Mouse (Mus musculus) heart, adult 18-20 months (tissue): Measurements from ENCODE around the gene Cdh13. TPM values are rescaled to one million over a fixed set of nuclear protein-coding genes. Genes with fewer than 3 reads are reported as not detected.

Source experiments
- DNase-seq, 2 experiments: peaks; one replicate each; pipeline ENCODE4 v3.0.0; 2021 to 2022; ENCODE audit warnings: mixed read lengths in 1 of 2
- long read RNA-seq, 2 experiments: library from polyadenylated mRNA; stranded (forward); transcript quantifications; one replicate each; pipeline ENCODE4 v2.0.0; 2021
- total RNA-seq, 2 experiments: library from RNA; stranded (reverse); gene quantifications; 2 replicates each; pipeline ENCODE4 v1.2.3; 2021

The Cdh13 gene
- total RNA-seq = 100 to 1,000 TPM; 159 to 168 TPM
- long read RNA-seq, experiment 1, partial matches to known transcripts = 104 of 163 reads
- long read RNA-seq, experiment 1, other reads (novel, unspliced or antisense) = 59 of 163 reads
- long read RNA-seq, experiment 2, partial matches to known transcripts = 54 of 95 reads
- long read RNA-seq, experiment 2, other reads (novel, unspliced or antisense) = 41 of 95 reads

DNA sequence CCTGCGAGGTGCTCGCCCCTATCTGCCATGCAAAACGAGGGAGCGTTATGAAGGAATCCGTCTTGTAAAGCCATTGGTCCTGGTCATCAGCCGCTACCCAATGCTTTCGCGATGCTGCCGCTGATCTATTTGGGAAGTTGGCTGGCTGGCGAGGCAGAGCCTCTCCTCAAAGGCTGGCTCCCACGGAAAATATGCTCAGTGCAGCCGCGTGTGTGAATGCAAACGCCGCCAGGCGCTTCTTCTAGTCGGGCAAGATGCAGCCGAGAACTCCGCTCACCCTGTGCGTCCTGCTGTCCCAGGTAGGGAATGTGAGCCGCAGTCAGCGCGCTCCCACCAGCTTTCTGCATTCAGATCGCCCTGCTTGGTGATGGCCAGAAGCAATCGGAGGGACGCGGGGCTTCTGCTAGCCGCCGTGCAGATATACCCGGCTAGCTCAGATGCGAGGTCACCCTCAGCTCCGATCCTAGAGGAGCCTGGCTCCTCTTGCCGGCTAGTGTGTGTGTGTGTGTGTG, at the start of gene Cdh13:
Gene Cdh13 (plus strand): TSS at position 134 of the 512 bp plus-strand sequence.
- peak; percentile 64 to 71 for DNase-seq

- DNase-seq = no peak
These were observed 47.9 kb upstream of the Cdh13 start for GRCm38 (mm10) chr8:118235626-118236025.

GRCm38 (mm10) chr8:118237150-118237620, 46.3 kb upstream of the Cdh13 start:
- DNase-seq = peak; percentile 49 to 60

DNA sequence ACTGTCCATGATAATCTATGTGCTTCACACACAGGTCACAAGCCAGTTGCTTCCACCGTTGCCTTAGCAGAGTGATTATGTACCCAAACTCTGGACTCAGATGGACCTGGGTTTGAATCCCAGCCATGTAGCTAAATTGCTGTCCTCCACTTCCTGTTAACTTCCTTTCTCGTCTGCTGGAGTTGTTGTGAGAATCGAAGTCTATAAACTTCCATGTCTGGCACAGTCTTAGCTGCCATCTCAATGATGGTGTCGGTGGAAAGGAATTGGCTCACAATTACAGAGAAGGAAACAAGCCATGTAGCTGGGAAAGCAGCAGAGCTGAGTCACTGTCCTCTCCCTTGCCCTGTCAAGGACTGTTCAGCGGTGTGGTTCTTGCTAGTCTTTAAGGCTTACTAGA, 45.4 kb upstream of the Cdh13 start:
- DNase-seq = no peak

DNA sequence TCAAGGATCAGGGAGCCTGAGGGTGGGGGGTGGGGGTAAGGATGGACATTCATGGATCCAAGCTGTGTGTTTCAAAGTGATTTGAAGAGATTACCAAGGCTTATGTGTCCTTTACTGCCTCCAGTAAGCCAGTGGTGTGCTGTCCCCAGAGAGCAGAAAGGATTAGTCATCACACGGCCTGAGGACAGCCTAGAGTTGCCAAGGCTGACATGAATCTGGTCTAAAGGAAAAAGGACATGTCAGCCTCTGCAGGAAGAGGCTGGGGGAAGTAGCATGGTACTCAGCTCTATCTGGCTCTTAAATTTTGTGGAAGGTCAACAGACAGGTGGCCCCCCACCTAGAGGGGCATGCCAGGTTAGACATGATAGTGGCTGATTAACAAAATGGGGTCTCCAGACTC, 44.3 kb upstream of the Cdh13 start:
- DNase-seq = no peak

DNA sequence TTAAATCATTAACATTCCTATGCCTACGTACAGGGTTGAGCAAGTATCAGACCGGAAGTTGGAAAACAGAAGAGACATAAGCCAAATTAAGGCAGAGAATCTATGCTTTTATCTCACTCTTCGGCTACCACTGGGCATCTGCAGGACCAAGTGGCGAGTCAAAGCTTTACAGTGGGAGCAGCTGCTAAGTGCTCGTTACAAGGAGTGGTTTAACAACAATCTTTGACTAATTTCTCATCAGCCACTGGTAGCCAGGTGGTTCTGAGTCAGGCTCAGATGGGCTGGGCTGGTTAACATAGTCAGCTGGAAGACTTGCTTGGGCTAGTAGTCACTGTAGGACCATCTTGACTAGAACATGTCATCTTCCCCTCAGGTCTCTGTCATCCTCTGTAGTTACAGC, 34.2 kb upstream of the Cdh13 start:
- no peak for DNase-seq

DNA sequence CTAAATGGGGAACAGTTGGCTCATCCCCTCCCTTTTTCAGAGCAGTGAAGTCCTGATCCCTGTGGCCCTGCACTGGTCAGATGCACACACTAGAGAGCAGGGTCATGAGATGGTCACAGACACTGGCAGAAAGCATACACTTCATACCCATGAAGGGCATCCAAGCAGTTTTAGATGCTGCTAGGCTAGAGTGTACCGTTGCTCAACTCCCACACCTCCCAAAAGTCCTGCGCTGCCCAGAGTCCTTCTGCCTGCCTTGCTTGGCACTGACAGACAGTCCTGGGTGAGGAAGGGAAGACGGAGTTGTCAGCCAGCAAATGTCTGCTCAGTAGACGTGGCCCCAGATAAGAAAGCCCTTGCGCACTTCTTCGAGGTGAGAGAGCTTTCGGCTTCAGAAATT, 33.6 kb upstream of the Cdh13 start:
- peak in 1 of 2 experiments; percentile 2 for DNase-seq

- no peak for DNase-seq
These were observed 20.4 kb upstream of the Cdh13 start for GRCm38 (mm10) chr8:118263117-118263516.

DNA sequence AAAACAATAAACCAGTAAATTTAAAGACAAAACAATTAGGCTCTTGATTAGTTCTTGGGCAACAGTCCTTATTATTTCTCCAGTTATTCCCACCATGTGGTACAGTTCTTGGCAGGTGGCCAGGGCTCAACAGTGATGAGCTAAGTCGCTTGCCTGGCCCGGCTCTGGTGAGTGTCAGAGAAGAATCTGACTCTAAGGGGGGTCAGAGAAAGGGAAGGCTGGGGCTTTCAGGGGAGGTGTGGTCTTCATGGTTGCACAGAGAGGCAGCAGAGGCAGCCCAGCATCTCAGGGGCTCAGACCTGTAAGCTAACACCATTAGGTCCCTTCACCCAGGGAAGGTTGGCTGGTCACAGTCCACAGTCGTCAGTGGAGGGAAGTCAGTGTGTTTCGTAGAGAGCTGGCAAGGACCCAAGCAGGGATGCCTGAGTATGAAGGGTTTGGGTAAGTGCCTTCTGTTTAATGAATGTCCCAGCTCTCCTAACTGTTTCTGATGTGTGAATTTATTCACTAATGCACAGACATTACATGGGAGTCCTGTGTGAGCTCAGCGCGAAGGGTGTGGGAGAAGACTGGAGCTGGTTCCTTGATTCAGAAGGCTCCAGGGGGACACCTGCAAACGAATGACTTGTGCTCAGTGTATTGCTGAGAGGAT, 12.7 kb upstream of the Cdh13 start:
- no peak for DNase-seq

GRCm38 (mm10) chr8:118272493-118272892, 11.0 kb upstream of the Cdh13 start:
- no peak for DNase-seq

DNA sequence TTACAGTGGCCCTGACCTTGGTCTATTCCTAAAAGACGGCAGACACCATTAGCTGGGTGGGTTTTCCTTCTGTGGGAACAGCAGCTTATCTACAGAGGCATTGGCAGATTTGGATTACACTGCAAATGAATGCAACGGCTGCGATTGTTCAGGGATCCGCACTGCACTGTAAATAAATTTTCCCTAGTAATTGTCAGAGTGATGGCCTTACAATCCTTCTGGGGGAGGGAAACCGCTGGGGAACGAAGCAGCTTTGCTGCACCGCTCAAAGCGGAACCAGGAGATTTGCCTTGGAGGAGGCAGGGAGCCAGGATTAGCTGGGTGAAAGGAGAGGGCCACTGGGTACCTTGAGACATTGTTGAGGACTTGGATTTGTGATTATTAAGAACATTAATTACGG, 9.3 kb upstream of the Cdh13 start:
- no peak for DNase-seq

GRCm38 (mm10) chr8:118274688-118275087, 8.8 kb upstream of the Cdh13 start:
- peak; percentile 48 to 87 for DNase-seq

GRCm38 (mm10) chr8:118284112-118285029, 838 bp downstream of the Cdh13 start:
- DNase-seq = peak; percentile 40 to 59

DNA sequence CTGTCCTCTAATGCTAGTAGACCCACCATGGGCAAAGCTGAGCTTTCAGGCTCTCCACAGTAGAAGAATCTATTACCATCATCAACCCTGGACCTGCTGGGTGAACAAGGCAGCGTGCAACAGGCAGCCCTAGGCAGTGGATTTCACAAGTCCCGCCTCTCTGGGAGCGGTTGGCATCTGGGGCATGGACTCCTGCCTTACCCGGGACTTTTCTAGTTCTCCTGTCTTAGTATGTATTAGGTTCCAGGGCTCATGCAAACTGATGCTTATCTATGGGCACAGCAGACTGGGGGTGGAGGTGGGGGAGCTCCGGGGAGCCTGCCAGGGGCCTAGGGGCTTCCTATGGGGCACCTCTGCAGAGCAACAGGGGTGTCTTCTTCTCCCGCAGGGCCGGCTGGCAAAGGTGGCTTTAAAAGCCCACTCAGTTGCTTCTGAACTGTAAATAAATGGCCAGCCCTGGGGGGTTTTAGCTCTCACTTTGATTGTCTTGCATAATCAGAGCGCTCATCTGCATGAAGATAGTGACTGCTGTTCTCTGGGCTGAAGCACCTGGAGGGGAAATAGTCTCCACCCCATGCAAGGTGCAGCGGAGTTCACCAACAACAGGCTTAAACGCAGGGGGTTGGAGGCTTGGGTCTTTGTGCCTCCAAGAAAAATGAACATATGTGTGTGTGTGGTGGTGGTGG, 2.2 kb downstream of the Cdh13 start:
- DNase-seq = peak; percentile 33 to 53

- DNase-seq = peak; percentile 71 to 75
These were observed 3.0 kb downstream of the Cdh13 start for GRCm38 (mm10) chr8:118286282-118287180.

GRCm38 (mm10) chr8:118287496-118287895, 4.0 kb downstream of the Cdh13 start:
- peak; percentile 40 to 69 for DNase-seq

GRCm38 (mm10) chr8:118288259-118288952, 4.9 kb downstream of the Cdh13 start:
- peak; percentile 18 to 26 for DNase-seq

GRCm38 (mm10) chr8:118289091-118289490, 5.6 kb downstream of the Cdh13 start:
- DNase-seq = peak in 1 of 2 experiments; percentile 3

GRCm38 (mm10) chr8:118289525-118289924, 6.0 kb downstream of the Cdh13 start:
- peak in 1 of 2 experiments; percentile 17 for DNase-seq

GRCm38 (mm10) chr8:118290266-118290665, 6.7 kb downstream of the Cdh13 start:
- DNase-seq = peak; percentile 72 to 75
